Mouse (Mus musculus) frontal cortex, postnatal 36 days (tissue): Measurements from ENCODE around the gene Parvg.

Experiments
- DNase-seq, 2 experiments: peaks; one replicate each; pipeline ENCODE4 v3.0.0; 2022; ENCODE audit warnings: low spot score in 2 of 2

Gene Parvg

GRCm38 (mm10) chr15:84303264-84303663, 20.6 kb upstream of the Parvg start:
- DNase-seq, result no peak

GRCm38 (mm10) chr15:84305333-84305732, 18.5 kb upstream of the Parvg start:
- no peak for DNase-seq

GRCm38 (mm10) chr15:84310271-84310670, 13.6 kb upstream of the Parvg start:
- DNase-seq, result no peak

GRCm38 (mm10) chr15:84311295-84312085, 12.3 kb upstream of the Parvg start:
- no peak for DNase-seq

- DNase-seq, result no peak
Observed at GRCm38 (mm10) chr15:84312878-84313565, 10.8 kb upstream of the Parvg start.

- no peak for DNase-seq
Observed at GRCm38 (mm10) chr15:84313566-84313878, 10.3 kb upstream of the Parvg start.

- DNase-seq, result no peak
Observed at GRCm38 (mm10) chr15:84314420-84315080, 9.3 kb upstream of the Parvg start.

- DNase-seq, result no peak
Observed at GRCm38 (mm10) chr15:84315276-84316046, 8.4 kb upstream of the Parvg start.

GRCm38 (mm10) chr15:84319393-84319792, 4.4 kb upstream of the Parvg start:
- DNase-seq, result no peak

GRCm38 (mm10) chr15:84321544-84322174, 2.2 kb upstream of the Parvg start:
- DNase-seq, result no peak

- no peak for DNase-seq
Observed at GRCm38 (mm10) chr15:84324870-84325553, 1.2 kb downstream of the Parvg start.

- DNase-seq, result no peak
Observed at GRCm38 (mm10) chr15:84325736-84326135, 1.9 kb downstream of the Parvg start.

GRCm38 (mm10) chr15:84328870-84329269, 5.0 kb downstream of the Parvg start:
- no peak for DNase-seq

GRCm38 (mm10) chr15:84329940-84330339, 6.1 kb downstream of the Parvg start:
- no peak for DNase-seq

- DNase-seq, result no peak
Observed at GRCm38 (mm10) chr15:84331066-84331612, 7.3 kb downstream of the Parvg start.

GRCm38 (mm10) chr15:84336281-84336817, 12.5 kb downstream of the Parvg start:
- DNase-seq, result no peak

GRCm38 (mm10) chr15:84337599-84337998, 13.8 kb downstream of the Parvg start:
- peak; percentile 31 to 51 for DNase-seq

- DNase-seq, result no peak
Observed at GRCm38 (mm10) chr15:84340926-84341325, 17.1 kb downstream of the Parvg start.

- DNase-seq, result no peak
Observed at GRCm38 (mm10) chr15:84348769-84349168, 24.9 kb downstream of the Parvg start.
